Mouse (Mus musculus) intestine, postnatal 0 days (tissue): ENCODE results near the gene Brd9. TPM values are rescaled to one million over a fixed set of nuclear protein-coding genes. Genes with fewer than 3 reads are reported as not detected.

Source experiments
- ATAC-seq: fragments of 200-750 bp; cut with Nextera tagmentation; 2 replicates; pipeline ENCODE4 v1.8.0; 2017; ENCODE audit warnings: mild to moderate bottlenecking, moderate TSS enrichment, moderate library complexity
- H3K27ac ChIP-seq: fragments of 300-500 bp; sonication (generic); 2 replicates; pipeline ENCODE4 v1.5.1; 2014; ENCODE audit warnings: mild to moderate bottlenecking, low read depth, low read length, moderate library complexity
- H3K27me3 ChIP-seq: fragments of 300-500 bp; sonication (generic); replicated peaks from 2 replicates; pipeline ENCODE4 v1.6.1; 2014; ENCODE audit warnings: low read length, mixed read lengths; ENCODE audit not compliant: control insufficient read depth, insufficient read depth
- H3K36me3 ChIP-seq: fragments of 300-500 bp; sonication (generic); 2 replicates; pipeline ENCODE4 v1.6.1; 2014; ENCODE audit warnings: mild to moderate bottlenecking, moderate library complexity; ENCODE audit not compliant: control insufficient read depth, insufficient read depth
- H3K4me1 ChIP-seq: fragments of 300-500 bp; sonication (generic); replicated peaks from 2 replicates; pipeline ENCODE4 v1.6.1; 2014; ENCODE audit warnings: antibody characterized with exemption, low read length, mixed read lengths; ENCODE audit not compliant: control insufficient read depth, insufficient read depth
- H3K4me2 ChIP-seq: fragments of 300-500 bp; sonication (generic); replicated peaks from 2 replicates; pipeline ENCODE4 v1.6.1; 2014; ENCODE audit warnings: low read depth, mild to moderate bottlenecking, moderate library complexity
- H3K4me3 ChIP-seq: fragments of 300-500 bp; sonication (generic); 2 replicates; pipeline ENCODE4 v1.5.1; 2014; ENCODE audit warnings: low read depth, low read length
- H3K9ac ChIP-seq: fragments of 300-500 bp; sonication (generic); 2 replicates; pipeline ENCODE4 v1.6.1; 2014; ENCODE audit warnings: mild to moderate bottlenecking, low read depth, low read length
- H3K9me3 ChIP-seq: fragments of 300-500 bp; sonication (generic); 2 replicates; pipeline ENCODE4 v1.6.1; 2016; ENCODE audit warnings: mixed run types; ENCODE audit not compliant: control insufficient read depth
- CTCF ChIP-seq: sonication (generic); IDR thresholded peaks from 2 replicates; pipeline ENCODE4 v1.5.1; 2016; ENCODE audit warnings: low read depth, mild to moderate bottlenecking, control low read depth, antibody characterized with exemption, moderate library complexity
- WGBS: fragments of 180-500 bp; shearing (Covaris S2); extraction: QIAGEN DNeasy Blood & Tissue Kit; methylation state at CpG from one replicate; pipeline ENCODE4 v1.1.7; 2014; 5-methylcytosine and 5-hydroxymethylcytosine counted together
- polyA plus RNA-seq: library from polyadenylated mRNA; unstranded; fragments of >200 nt; fragmentation: Nextera tagmentation; extraction: Ambion mirVana; gene quantifications from 2 replicates; pipeline ENCODE4 v1.2.1, GENCODE M21; 2015

Brd9 gene
- polyA plus RNA-seq, 1 experiment from 2014 or later = 23.2 TPM

DNA sequence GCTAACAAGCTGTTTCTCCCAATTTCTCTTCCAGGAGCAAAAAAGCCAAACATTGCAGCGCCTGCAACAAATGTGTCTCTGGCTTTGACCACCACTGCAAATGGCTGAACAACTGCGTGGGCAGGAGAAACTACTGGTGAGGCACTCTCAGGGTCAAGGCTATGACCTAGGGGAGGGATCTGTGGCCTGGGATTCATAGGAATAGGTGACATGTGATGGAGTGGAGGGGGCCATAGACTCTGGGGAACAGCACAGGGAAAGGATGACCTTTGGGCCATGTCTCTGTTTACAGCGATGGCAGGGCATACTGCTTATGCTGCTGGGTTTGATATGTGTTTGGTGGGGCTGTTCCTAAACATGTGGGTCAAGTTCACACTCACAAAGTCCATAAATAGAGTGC, 36.9 kb downstream of the Brd9 start:
- Histone ChIP-seq H3K4me1 (peaks cover 11% of the 10 kb centered on the region), H3K36me3 (no peaks in the 10 kb centered on the region), H3K9ac (no peak overlapping the region), H3K4me3 (no peak overlapping the region), H3K4me2 (no peak overlapping the region), H3K9me3 (no peaks in the 10 kb centered on the region), H3K27ac (no peak overlapping the region), H3K27me3 (no peaks in the 10 kb centered on the region)
- TF ChIP-seq CTCF = no peak
- no peak for ATAC-seq
- WGBS = 89% methylated on average over 3 of the region's 3 CpGs

DNA sequence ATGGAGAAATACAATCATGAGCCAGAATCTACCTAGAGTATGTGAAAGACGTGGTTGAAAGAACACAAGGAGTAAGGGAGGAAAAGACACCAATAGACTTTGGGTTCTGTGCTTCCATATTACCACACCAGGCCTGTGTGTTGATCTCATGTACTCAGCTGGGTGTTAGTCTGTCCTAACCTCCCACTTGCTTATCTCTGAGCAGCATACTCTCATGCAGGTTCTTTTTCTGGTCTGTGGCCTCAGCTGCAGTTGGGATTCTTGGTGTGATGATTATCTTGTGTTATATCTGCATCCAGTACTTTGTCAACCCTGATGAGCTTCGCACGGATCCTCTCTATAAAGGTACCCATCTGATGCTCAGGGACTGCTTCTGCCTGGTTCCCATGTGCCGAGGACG, 39.3 kb downstream of the Brd9 start:
- Histone ChIP-seq H3K9ac (no peak overlapping the region), H3K27ac (no peak overlapping the region), H3K27me3 (no peaks in the 10 kb centered on the region), H3K36me3 (no peaks in the 10 kb centered on the region), H3K4me2 (no peak overlapping the region), H3K4me1 (no peaks in the 10 kb centered on the region), H3K4me3 (no peak overlapping the region), H3K9me3 (no peaks in the 10 kb centered on the region)
- no peak for ATAC-seq
- WGBS = 87% methylated on average over 5 of the region's 5 CpGs
- TF ChIP-seq CTCF = no peak

DNA sequence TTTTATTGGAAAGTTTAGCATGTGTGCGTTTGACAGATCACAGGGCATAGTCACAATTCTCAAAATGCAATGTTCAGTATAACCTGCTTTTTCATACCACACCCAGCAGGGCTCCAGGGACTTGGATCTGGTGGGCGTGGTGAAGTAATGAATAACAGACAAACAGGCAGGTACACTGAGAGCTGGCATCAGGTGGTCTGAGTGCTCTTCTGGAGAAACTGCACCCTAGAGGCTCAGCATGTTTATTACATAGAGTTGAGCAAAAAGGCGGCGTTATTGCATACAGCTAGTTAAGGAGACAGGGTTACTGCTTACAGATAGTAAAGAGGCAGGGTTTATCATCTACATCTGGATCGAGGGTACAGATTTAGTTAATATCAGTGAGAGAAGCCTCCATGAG, 52.7 kb downstream of the Brd9 start:
- peak; percentile 88 for ATAC-seq
- no peaks in the 10 kb centered on the region for H3K9me3 ChIP-seq
- no peak overlapping the region for H3K27ac ChIP-seq
- TF ChIP-seq CTCF = peak; percentile 52
- H3K27me3 ChIP-seq = no peaks in the 10 kb centered on the region
- no peak overlapping the region for H3K4me2 ChIP-seq
- H3K4me3 ChIP-seq = no peak overlapping the region
- no peaks in the 10 kb centered on the region for H3K36me3 ChIP-seq
- H3K9ac ChIP-seq = no peak overlapping the region
- WGBS = 52% methylated on average over 5 of the region's 5 CpGs
- no peaks in the 10 kb centered on the region for H3K4me1 ChIP-seq

DNA sequence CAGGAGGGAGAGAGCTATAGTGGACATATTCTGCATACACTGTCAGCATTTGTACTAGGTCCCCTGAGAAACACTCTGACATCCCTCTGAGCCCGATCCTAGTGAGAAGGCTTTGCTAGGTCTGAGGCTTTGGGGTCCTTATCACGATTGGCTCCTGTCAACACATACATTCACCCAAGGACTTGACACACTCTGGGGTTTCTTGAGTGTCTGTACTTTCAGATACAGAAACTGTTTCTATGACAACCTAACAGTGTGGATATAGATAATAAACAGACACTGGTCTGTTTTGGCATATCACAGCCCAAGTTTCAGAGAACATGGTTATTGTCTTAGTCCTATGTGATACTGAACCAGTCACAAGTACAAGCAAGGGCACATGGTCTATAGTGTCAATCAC, 53.1 kb downstream of the Brd9 start:
- no peak overlapping the region for H3K4me2 ChIP-seq
- no peak overlapping the region for H3K27ac ChIP-seq
- H3K4me3 ChIP-seq = no peak overlapping the region
- no peaks in the 10 kb centered on the region for H3K9me3 ChIP-seq
- WGBS = 66% methylated on average over 2 of the region's 2 CpGs
- H3K4me1 ChIP-seq = no peaks in the 10 kb centered on the region
- H3K27me3 ChIP-seq = no peaks in the 10 kb centered on the region
- no peak for TF ChIP-seq CTCF
- 0 out of 2 replicates have a peak, but pooled peaks have one; percentile 7 for ATAC-seq
- no peaks in the 10 kb centered on the region for H3K36me3 ChIP-seq
- no peak overlapping the region for H3K9ac ChIP-seq

DNA sequence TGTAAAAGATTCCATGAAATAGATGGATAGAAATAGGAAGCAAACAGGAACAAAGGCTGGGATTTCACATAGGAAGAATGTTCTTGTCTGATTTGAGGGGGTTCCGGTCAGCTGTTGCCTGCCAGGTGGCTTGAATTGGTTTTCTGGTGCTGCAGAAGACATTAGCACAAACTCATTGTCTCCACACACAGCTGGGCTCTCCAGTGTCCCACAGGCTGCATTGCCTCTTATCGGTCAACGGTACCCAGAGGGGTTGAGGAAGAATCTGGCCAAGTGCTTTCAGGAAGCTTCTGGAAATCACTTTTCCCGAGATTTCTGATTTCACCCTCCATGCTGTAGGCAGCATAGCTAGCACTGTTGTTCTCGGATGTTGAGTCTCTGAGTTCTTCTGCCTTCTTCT, 53.7 kb downstream of the Brd9 start:
- no peak overlapping the region for H3K4me2 ChIP-seq
- H3K9ac ChIP-seq = no peak overlapping the region
- no peak overlapping the region for H3K27ac ChIP-seq
- H3K4me1 ChIP-seq = no peaks in the 10 kb centered on the region
- no peak overlapping the region for H3K4me3 ChIP-seq
- no peaks in the 10 kb centered on the region for H3K9me3 ChIP-seq
- no peak for ATAC-seq
- no peak for TF ChIP-seq CTCF
- H3K36me3 ChIP-seq = no peaks in the 10 kb centered on the region
- no peaks in the 10 kb centered on the region for H3K27me3 ChIP-seq
- WGBS = 75% methylated on average over 5 of the region's 5 CpGs

DNA sequence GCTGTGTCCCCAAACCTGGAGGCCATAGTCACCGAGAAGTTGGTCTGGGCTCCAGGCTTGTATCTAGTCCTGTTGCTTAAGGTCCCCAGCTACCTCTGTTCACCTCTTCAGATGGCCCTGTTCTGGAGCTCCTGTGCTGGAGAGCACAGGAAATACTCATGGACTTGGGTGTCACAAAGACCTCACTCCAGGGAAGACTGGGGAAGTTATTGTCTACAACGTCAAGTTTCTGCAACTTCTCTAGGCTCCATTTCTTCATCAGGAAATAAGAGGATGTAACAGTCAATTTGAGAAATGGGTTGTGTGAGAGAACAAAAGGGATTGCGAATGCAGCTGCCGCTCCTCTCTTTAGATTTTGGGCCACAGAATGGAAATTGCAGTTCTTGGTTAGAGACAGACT, 58.8 kb downstream of the Brd9 start:
- no peaks in the 10 kb centered on the region for H3K4me1 ChIP-seq
- H3K4me2 ChIP-seq = no peak overlapping the region
- TF ChIP-seq CTCF = no peak
- no peak overlapping the region for H3K27ac ChIP-seq
- WGBS = 85% methylated on average over 4 of the region's 4 CpGs
- H3K36me3 ChIP-seq = no peaks in the 10 kb centered on the region
- ATAC-seq = no peak
- no peak overlapping the region for H3K4me3 ChIP-seq
- H3K9ac ChIP-seq = no peak overlapping the region
- no peaks in the 10 kb centered on the region; the same call in 1 of the 2 replicates for H3K27me3 ChIP-seq
- H3K9me3 ChIP-seq = no peaks in the 10 kb centered on the region

DNA sequence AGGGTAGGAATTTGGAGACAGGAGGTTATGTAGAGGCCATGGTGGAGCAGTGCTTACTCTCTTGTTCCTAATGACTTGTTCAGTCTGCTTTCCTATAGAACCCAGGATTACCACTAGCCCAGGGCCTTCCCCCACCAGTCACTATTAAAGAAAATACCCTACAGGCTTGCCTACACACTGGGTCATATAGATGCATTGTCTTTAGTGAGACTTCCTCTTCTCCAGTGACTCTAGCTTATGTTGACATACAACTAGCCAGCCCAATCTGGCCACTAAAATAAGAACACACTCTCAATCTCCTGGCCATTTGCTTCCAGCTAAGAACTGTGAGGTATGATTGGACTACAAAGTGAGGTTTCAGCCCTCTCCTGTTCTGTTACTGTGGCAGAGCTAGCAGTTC, 62.9 kb downstream of the Brd9 start:
- ATAC-seq = no peak
- Histone ChIP-seq H3K27me3 (peaks cover 2% of the 10 kb centered on the region), H3K4me3 (no peak overlapping the region), H3K4me2 (no peak overlapping the region), H3K9me3 (no peaks in the 10 kb centered on the region), H3K36me3 (no peaks in the 10 kb centered on the region), H3K27ac (no peak overlapping the region), H3K9ac (no peak overlapping the region), H3K4me1 (no peaks in the 10 kb centered on the region)
- TF ChIP-seq CTCF = no peak
